Mouse (Mus musculus) retina, embryonic 14.5 days (tissue): ENCODE measurements around the gene Gnao1.
A peak's percentile ranks its signal among the peaks of the same experiment; 100 is the strongest.

Experiments used
- DNase-seq: peaks from one replicate; pipeline ENCODE4 v3.0.0-alpha.2; 2015; ENCODE audit warnings: low spot score

Gnao1 gene

GRCm38 (mm10) chr8:93941636-93942054 lies 131.9 kb downstream of the Gnao1 start:
- DNase-seq, result no peak

- DNase-seq, result no peak
Observed at GRCm38 (mm10) chr8:93945781-93946180, 136.0 kb downstream of the Gnao1 start.

DNA sequence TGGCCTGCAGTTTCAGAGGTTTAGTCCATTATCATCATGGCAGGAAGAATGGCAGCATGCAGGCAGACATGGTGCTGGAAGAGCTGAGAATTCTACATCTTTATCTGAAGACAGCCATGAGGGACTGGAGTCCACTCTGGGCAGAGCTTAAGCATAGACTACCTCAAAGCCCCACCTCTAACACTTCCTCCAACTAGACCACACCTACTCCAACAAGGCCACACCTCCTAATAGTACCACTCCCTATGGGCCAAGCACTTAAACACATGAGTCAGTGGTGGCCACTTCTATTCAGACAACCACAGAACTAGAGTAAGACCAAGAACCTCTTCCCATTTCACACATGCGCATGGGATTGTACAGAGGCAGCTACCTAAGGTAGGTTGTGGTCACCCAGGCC lies 136.6 kb downstream of the Gnao1 start:
- no peak for DNase-seq

DNA sequence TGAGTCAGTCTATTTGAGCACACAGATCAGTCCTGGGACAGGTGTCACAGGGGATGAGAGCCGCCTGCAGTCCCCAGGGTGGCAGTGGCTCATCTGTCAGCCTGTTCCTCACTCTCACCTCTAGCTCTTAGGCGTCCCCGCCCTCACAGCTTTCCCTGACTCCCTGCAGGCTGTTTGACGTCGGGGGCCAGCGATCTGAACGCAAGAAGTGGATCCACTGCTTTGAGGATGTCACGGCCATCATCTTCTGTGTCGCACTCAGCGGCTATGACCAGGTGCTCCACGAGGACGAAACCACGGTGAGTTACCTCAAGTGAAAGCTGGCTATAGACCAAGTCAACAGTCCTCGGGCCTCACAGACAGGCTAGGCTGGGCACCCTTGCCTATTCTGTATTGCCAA lies 140.4 kb downstream of the Gnao1 start:
- no peak for DNase-seq

DNA sequence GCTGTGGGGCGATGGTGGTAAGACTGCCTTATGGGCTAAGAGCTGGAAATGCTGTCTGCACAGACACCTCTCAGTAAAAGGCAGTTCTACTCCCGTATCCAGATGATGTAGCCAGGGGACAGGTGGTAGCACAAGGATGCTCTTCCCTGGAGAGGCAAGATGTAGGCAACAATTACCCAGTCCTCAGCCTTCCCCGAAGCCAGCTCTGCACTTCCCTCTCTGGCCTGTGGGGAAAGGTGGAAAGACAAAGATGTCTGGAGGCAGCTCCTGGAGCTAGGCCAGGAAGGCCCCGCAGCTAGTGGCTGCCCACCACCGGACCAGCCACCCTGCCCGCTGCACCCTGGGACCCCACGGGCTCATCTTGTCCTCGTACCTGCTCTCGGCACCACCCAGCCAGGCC lies 142.7 kb downstream of the Gnao1 start:
- no peak for DNase-seq

DNA sequence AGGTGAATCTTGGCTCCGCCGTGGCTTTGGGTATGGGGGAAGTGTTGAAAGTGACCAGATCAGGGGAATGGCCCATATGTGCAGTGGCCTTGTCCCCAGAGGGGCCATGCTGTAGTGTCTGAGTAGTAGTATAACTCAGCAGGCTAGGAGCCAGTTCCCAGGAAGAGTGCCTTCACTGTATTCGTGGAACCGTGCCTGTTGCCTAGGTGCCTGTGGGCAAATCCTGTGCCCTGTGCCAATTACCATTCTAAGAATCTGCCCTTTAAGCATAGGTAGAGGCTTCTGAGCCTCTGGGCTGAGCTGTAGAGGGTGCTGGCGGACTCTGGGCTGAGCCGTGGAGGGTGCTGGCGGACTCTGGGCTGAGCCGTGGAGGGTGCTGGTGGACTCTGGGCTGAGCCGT lies 148.6 kb downstream of the Gnao1 start:
- no peak for DNase-seq

- no peak for DNase-seq
Observed at GRCm38 (mm10) chr8:93960909-93961308, 151.1 kb downstream of the Gnao1 start.

DNA sequence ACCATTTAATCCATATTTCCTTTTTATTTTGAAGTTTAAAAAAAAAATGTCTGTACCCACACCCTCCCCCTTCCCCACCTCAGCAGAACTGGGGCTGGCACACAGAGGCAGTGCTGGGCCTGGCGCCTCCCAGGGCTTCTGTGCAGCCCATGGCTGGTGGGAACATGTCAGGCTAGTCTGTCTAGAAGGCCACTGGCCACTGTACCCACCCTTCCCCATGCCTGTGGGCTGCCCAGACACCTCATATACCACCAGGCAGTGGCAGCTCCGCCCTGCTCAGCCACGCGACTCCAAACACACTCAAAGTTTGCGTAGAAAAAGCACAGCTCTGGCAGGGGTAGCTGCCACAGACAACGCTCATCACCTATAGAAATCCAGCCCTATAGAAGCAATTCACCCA lies 158.5 kb downstream of the Gnao1 start:
- DNase-seq, result no peak

DNA sequence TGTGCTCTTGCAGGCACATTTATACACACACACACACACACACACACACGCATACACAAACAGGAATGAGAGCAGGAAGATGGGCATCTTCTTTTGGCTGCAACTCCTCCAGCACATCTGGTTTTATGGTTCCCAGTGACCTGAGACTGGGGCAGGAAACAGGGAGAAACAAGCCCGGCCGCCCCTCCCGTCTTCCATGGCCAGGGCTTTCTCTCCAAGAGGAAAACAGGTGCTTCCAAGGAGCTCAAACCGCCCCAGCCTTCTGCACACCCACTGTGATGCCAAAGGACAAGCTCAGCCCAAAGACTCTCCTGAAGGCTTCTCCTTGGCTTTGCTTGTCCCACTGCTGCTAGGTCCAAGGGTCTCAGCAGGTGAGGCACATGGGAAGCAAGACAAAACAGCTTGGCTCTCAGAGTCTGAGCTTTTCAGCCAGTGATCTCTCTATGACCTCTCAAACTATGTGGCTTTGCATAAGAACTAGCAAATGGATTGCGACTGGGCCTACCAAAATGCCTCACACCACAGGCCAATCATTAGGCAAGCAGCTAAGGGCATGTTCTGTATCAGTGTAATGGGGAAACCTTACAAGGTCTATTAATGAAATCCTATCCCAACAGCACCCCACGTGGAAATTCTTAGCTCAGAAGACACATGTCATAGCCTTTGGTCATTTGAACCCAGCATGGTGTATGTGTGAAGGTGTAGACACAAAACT lies 160.0 kb downstream of the Gnao1 start:
- DNase-seq, result no peak

DNA sequence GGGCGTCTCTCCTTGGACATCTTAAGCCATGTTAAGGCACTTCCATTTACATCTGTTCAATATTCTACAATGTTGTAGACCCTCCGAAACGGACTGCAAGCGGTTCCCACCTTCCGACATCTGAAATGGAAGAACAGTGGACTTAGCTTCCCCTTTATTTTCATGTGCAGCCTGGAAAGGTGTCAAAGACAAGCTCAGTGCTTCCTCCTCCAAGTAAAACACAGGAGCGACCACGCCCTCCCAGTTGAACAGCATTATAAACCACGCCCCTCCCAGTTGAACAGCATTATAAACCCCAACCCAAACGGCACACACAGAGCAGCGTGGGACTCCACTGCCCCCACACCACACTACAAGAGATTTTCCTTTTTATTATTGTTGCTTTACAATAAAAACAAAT lies 161.7 kb downstream of the Gnao1 start:
- no peak for DNase-seq

DNA sequence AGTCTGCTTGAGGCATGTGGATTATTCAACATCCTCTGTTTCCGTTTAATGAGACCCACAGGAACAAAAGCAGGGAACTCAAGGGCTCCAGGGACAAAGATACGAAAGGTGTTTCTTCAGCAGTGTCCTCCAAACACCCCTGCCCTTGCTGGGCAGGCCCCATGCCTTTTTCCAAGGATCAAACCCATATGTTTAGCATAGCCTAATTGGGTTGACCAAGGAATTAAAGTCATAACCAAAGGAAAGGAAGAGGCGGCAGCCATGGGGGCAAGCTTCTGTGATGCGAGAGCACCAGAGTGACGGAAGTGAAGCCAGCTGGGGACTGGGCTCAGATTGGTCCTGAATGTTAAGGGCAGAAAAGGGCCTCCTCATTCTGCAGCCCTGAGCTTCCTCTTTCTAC lies 162.4 kb downstream of the Gnao1 start:
- no peak for DNase-seq

DNA sequence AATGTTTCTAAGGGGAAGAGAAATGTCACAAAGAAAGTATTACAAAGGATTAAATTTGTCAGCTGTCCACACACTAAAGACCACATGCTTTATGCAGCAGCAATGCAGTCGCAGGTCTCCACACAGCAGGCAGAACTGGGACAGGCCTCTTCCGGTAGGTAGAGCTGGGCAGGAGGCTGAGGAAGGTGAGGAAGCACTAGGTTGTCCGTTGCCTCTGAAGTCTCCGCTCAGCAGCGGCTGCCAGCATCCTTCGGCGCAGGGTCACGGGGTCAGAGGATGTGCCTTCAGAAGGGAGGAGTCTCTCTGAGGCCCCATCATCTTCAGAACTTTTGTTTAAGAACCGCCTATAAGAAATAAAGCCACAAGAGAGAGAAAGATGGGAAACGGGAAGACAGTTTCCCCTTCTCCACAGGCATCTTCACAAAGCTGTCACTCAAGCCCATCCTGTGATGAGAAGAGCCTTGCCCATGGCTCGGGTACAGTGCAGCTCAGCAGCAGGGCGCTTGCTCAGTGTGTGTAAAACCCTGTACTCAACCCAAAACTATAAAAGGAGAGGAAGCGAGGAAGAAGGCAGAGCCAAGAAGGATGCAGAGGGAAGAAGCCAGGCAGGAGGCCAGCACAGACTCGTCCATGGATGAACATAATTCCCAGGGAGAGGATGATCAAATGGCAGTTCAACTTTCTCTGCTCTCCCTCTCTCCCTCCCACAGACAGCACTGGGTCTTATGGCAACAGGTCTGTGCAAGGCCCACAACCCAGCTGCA lies 163.4 kb downstream of the Gnao1 start:
- DNase-seq, result no peak

DNA sequence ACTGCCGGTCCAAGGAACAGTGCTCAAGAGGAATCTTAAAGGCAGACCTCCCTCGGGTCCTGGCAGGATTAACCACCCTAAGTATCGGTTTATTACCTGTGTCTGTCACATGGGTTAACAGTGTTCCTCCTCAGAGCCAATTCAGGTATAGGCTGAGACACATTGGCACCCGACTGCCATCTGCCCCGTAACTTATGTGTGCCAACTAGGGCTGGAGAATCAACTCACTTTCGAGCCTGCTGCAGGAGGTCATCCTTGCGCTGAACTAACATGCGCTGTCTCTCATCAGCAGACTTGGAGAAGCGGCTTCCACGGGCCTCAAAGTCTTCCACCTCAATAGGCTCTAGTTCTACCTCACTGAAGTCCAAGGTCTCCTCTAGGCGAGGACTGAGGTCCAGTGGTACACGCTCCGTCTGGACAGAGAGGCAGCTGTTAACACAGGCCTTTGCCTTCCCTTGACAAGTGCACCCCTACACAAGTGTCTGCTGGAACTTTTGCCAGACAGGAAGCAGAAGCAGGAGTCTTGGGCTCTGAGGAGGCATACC lies 164.1 kb downstream of the Gnao1 start:
- no peak for DNase-seq

GRCm38 (mm10) chr8:93974602-93975186 lies 164.9 kb downstream of the Gnao1 start:
- DNase-seq, result no peak

- no peak for DNase-seq
Observed at GRCm38 (mm10) chr8:93975358-93975757, 165.6 kb downstream of the Gnao1 start.

- no peak for DNase-seq
Observed at GRCm38 (mm10) chr8:93976446-93977211, 166.9 kb downstream of the Gnao1 start.

GRCm38 (mm10) chr8:93980141-93980540 lies 170.4 kb downstream of the Gnao1 start:
- DNase-seq, result no peak

GRCm38 (mm10) chr8:93981679-93982215 lies 172.0 kb downstream of the Gnao1 start:
- DNase-seq, result no peak

GRCm38 (mm10) chr8:93983827-93984226 lies 174.1 kb downstream of the Gnao1 start:
- peak; percentile 24 for DNase-seq

- no peak for DNase-seq
Observed at GRCm38 (mm10) chr8:93984731-93985130, 175.0 kb downstream of the Gnao1 start.

- no peak for DNase-seq
Observed at GRCm38 (mm10) chr8:93989739-93990138, 180.0 kb downstream of the Gnao1 start.

DNA sequence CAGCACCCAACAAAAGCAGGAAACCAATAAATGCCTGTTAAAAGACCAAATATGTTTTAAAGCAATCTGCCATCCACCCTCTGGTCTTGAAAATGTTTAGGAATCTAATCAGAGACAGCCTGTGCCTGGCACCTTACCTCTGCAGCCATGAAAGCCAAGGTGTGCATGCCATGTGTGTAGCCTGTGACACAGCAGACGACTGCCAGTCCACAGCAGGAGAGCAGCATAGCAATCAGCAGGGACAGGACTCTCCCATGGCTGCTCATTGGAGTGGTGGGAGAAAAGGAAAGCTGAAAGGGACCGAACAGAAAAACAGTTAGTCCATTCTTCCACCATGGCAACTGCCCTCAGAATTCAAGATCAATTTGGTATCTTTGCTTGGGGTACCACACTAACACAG lies 189.2 kb downstream of the Gnao1 start:
- no peak for DNase-seq
